Mouse (Mus musculus): Measurements from ENCODE around the gene Cmss1. TPM values are rescaled to one million over a fixed set of nuclear protein-coding genes. Genes with fewer than 3 reads are reported as not detected.

The Cmss1 gene
- polyA plus RNA-seq, 1 experiment from 2014 or later: 45.2 TPM

DNA sequence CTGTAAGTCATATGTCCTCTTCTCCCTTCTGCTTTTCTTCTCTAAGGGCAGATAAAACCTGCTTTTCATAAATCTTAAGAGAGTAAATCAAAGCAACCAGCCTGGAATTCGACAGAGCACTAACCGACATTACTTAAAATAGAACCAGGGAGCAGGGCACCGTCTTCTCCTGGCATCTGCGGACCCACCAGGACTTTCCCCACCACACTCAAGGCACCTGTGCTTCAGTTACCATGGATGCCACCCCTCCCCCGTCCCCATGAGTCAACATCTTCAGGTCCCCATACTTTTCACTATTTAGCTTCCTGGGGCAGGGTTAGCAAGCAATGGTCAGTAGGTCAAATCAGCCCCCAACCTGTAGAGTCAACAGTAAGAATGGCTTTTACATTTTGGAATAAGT lies 177.7 kb downstream of the Cmss1 start:
- no peak for ATAC-seq

GRCm38 (mm10) chr16:57427516-57428285 lies 179.0 kb downstream of the Cmss1 start:
- peak; percentile 71 for ATAC-seq
- Histone ChIP-seq H3K4me2 (replicated peaks) (no peak overlapping the region), H3K27me3 (replicated peaks) (no peaks in the 10 kb centered on the region), H3K4me1 (replicated peaks) (peaks cover 10% of the 10 kb centered on the region), H3K36me3 (no peaks in the 10 kb centered on the region), H3K27ac (peak overlapping the region; percentile 40), H3K9ac (no peak overlapping the region), H3K4me3 (replicated peaks) (no peak overlapping the region), H3K9me3 (no peaks in the 10 kb centered on the region)
- WGBS: 58% methylated on average over 7 of the region's 7 CpGs

More for the DNA sequence above, 177.7 kb downstream of the Cmss1 start:
- no peaks in the 10 kb centered on the region for H3K27me3 ChIP-seq (replicated peaks)
- 66% methylated on average over 5 of the region's 5 CpGs for WGBS
- H3K4me3 ChIP-seq (replicated peaks): no peak overlapping the region
- no peak overlapping the region for H3K9ac ChIP-seq
- H3K4me2 ChIP-seq (replicated peaks): no peak overlapping the region
- H3K36me3 ChIP-seq: no peaks in the 10 kb centered on the region
- H3K4me1 ChIP-seq (replicated peaks): peaks cover 9% of the 10 kb centered on the region; the same call in 1 of the 2 replicates
- H3K9me3 ChIP-seq: no peaks in the 10 kb centered on the region
- no peak overlapping the region for H3K27ac ChIP-seq

DNA sequence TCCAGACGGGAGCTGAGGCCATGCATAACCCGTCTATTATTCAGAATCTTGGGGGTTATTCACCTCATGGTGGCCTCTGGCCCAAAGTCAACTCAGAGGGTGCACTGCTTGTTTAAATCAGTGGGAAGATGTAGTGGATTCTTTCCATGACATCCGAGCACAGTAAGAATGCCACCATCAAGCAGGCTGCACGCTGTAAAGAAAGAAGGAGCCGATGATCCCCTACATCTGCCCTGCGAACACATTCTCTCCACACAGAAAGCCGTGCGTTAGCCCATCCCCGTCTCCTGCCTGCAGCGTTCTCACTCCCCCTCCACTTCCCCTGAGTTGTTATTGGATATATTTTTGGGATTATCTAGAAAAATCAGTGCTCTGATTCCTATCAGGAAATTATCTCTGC lies 180.0 kb downstream of the Cmss1 start:
- no peak for ATAC-seq
- no peaks in the 10 kb centered on the region for H3K9me3 ChIP-seq
- no peak overlapping the region for H3K4me2 ChIP-seq (replicated peaks)
- no peaks in the 10 kb centered on the region for H3K36me3 ChIP-seq
- peaks cover 15% of the 10 kb centered on the region for H3K4me1 ChIP-seq (replicated peaks)
- no peak overlapping the region for H3K9ac ChIP-seq
- no peaks in the 10 kb centered on the region for H3K27me3 ChIP-seq (replicated peaks)
- H3K27ac ChIP-seq: no peak overlapping the region
- H3K4me3 ChIP-seq (replicated peaks): no peak overlapping the region
- 47% methylated on average over 10 of the region's 10 CpGs for WGBS

GRCm38 (mm10) chr16:57423001-57423800 lies 183.5 kb downstream of the Cmss1 start:
- H3K4me3 ChIP-seq (replicated peaks): no peak overlapping the region
- no peak overlapping the region for H3K4me2 ChIP-seq (replicated peaks)
- no peaks in the 10 kb centered on the region for H3K9me3 ChIP-seq
- WGBS: 56% methylated on average over 6 of the region's 6 CpGs
- no peaks in the 10 kb centered on the region for H3K27me3 ChIP-seq (replicated peaks)
- H3K36me3 ChIP-seq: no peaks in the 10 kb centered on the region
- peaks cover 24% of the 10 kb centered on the region for H3K4me1 ChIP-seq (replicated peaks)
- H3K27ac ChIP-seq: no peak overlapping the region
- no peak for ATAC-seq
- no peak overlapping the region for H3K9ac ChIP-seq

DNA sequence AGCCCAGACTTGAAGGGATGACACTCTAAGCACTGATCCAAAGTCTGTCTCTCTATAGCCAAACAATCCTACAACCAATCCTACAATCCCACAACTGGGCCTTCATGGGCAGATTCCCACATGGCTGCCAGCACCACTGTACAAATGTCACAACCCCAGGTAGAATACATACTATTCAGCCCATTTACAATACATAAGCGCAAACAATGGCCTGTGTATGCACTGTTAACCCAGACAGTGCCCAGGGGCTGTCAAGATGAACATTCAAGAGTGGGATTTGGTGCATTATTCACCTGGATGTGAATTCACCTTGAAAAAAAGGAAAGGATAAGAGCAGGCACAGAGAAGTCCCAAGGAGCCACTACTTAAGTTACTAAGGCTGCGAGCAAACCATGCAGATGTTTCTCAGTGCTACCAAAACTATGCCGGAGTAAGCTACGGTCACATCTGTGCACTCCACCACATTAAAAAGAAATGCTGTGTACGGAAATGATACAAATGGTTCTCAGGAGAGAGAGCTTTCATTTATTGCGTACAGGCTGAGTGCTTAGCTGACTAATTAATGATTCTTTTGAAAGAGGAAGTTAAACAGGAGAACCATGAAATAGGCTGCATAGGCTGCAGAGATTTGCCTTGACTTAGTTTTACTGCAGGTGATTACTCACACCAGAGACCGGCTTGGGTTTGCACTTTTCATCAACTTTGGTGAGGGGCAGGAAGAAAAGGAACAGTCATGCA lies 184.8 kb downstream of the Cmss1 start:
- WGBS: 46% methylated on average over 7 of the region's 7 CpGs

GRCm38 (mm10) chr16:57420773-57421556 lies 185.7 kb downstream of the Cmss1 start:
- ATAC-seq: peak; percentile 41
- WGBS: 18% methylated on average over 8 of the region's 8 CpGs

More for the DNA sequence above, 184.8 kb downstream of the Cmss1 start:
- H3K36me3 ChIP-seq: no peaks in the 10 kb centered on the region
- H3K27me3 ChIP-seq (replicated peaks): no peaks in the 10 kb centered on the region
- H3K27ac ChIP-seq: peak overlapping the region; percentile 59
- H3K4me1 ChIP-seq (replicated peaks): peaks cover 22% of the 10 kb centered on the region
- H3K9me3 ChIP-seq: no peaks in the 10 kb centered on the region
- no peak overlapping the region for H3K4me2 ChIP-seq (replicated peaks)
- ATAC-seq: no peak
- no peak overlapping the region for H3K4me3 ChIP-seq (replicated peaks)
- no peak overlapping the region for H3K9ac ChIP-seq

DNA sequence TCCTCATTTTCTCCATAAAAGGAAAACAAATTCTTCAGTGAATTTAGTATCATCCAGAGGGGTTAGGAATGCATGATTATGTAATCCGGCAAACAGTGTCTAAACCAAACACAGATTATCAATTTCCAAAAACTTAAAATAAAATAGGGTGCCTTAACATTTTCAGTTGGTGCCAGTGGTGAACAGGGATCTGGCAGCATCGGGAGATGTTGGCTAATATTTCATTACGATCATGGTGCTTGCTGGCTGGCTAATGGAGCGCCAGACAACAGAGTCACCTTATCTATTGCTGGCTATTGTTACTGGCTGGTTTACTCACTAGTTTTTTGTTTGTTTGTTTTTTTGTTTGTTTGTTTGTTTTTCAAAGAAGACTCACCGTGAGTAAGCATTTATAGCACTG lies 186.8 kb downstream of the Cmss1 start:
- Histone ChIP-seq H3K4me3 (replicated peaks) (no peak overlapping the region), H3K4me1 (replicated peaks) (peaks cover 18% of the 10 kb centered on the region), H3K36me3 (no peaks in the 10 kb centered on the region), H3K27ac (no peak overlapping the region), H3K27me3 (replicated peaks) (no peaks in the 10 kb centered on the region), H3K9ac (no peak overlapping the region), H3K9me3 (no peaks in the 10 kb centered on the region), H3K4me2 (replicated peaks) (no peak overlapping the region)
- 77% methylated on average over 5 of the region's 5 CpGs for WGBS
- ATAC-seq: no peak

More at GRCm38 (mm10) chr16:57420773-57421556, 185.7 kb downstream of the Cmss1 start:
- Histone ChIP-seq H3K36me3 (no peaks in the 10 kb centered on the region), H3K9ac (no peak overlapping the region), H3K4me3 (replicated peaks) (no peak overlapping the region), H3K27me3 (replicated peaks) (no peaks in the 10 kb centered on the region), H3K9me3 (no peaks in the 10 kb centered on the region), H3K27ac (peak overlapping the region; percentile 59), H3K4me2 (replicated peaks) (no peak overlapping the region), H3K4me1 (replicated peaks) (peaks cover 18% of the 10 kb centered on the region)

DNA sequence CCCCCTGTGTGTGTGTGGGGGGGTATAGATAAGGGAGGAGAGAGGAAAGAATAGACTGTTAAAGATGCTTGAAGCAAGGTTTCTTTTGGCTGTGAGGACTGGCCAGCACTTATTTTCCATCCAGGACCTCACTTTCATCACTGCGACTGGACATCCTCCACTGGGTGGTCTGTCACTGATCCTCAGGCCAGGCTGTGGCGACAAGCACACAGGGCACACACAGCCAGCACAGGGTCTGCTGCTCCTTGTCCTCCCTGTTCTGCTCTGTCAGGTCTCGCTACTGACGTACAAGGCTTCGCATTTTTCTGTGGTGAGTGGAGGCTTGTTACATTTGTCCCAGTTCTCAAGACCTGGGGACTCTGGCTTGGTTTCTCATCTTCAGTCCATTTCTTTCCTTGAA lies 187.3 kb downstream of the Cmss1 start:
- Histone ChIP-seq H3K4me2 (replicated peaks) (no peak overlapping the region), H3K4me1 (replicated peaks) (peaks cover 18% of the 10 kb centered on the region), H3K9me3 (no peaks in the 10 kb centered on the region), H3K27me3 (replicated peaks) (no peaks in the 10 kb centered on the region), H3K9ac (no peak overlapping the region), H3K27ac (peak overlapping the region; percentile 48; the same call in 1 of the 2 replicates), H3K4me3 (replicated peaks) (no peak overlapping the region), H3K36me3 (no peaks in the 10 kb centered on the region)
- 59% methylated on average over 5 of the region's 5 CpGs for WGBS
- no peak for ATAC-seq

GRCm38 (mm10) chr16:57417955-57418354 lies 188.7 kb downstream of the Cmss1 start:
- 71% methylated on average over 1 of the region's 1 CpGs for WGBS
- Histone ChIP-seq H3K27ac (no peak overlapping the region), H3K27me3 (replicated peaks) (no peaks in the 10 kb centered on the region), H3K4me2 (replicated peaks) (no peak overlapping the region), H3K4me1 (replicated peaks) (peaks cover 16% of the 10 kb centered on the region), H3K4me3 (replicated peaks) (no peak overlapping the region), H3K9me3 (no peaks in the 10 kb centered on the region), H3K36me3 (no peaks in the 10 kb centered on the region), H3K9ac (no peak overlapping the region)
- ATAC-seq: no peak

DNA sequence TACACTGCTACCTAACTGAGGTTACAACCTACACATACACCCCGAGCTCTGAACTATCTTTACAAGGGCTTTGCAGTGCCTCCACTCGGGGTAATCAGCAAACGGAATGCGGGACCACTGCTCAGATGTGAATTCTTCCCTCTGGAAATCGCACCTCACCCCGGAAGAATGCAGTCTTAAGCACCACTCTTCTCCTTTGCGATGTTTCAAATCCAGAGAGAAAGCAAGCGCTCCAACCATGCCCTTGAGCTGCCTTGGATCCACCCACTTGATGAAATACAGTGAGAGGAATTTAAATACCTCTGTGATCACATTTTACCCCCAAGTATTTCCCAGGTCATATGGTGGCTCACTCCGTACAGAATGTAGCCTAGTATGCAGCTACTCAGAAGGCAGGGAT lies 189.6 kb downstream of the Cmss1 start:
- H3K9me3 ChIP-seq: no peaks in the 10 kb centered on the region
- H3K9ac ChIP-seq: no peak overlapping the region
- no peaks in the 10 kb centered on the region for H3K27me3 ChIP-seq (replicated peaks)
- H3K4me1 ChIP-seq (replicated peaks): peaks cover 12% of the 10 kb centered on the region
- no peak overlapping the region for H3K4me2 ChIP-seq (replicated peaks)
- H3K36me3 ChIP-seq: no peaks in the 10 kb centered on the region
- 66% methylated on average over 9 of the region's 9 CpGs for WGBS
- H3K4me3 ChIP-seq (replicated peaks): no peak overlapping the region
- no peak for ATAC-seq
- no peak overlapping the region for H3K27ac ChIP-seq

DNA sequence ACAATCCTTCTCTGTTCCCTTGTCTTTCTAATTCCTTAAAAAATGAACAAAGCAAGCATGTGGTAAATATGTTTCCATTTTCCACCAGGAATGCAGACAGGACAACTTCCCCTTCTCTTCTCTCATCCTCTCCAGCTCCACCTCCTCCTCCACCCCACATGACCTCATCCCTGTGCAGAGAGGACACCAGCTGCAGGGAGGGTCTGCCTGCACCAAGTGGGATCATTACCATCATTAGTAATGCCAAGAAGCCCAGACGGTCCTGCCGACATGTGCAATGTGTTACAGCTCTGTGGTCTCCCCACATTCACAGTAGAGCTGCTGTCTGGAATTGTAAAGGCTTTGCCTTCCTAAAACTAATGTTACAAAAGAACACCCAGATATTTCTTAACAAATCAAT lies 190.6 kb downstream of the Cmss1 start:
- Histone ChIP-seq H3K27me3 (replicated peaks) (no peaks in the 10 kb centered on the region), H3K36me3 (no peaks in the 10 kb centered on the region), H3K4me1 (replicated peaks) (peaks cover 3% of the 10 kb centered on the region; the same call in 1 of the 2 replicates), H3K27ac (no peak overlapping the region), H3K9ac (no peak overlapping the region), H3K9me3 (no peaks in the 10 kb centered on the region), H3K4me2 (replicated peaks) (no peak overlapping the region), H3K4me3 (replicated peaks) (no peak overlapping the region)
- ATAC-seq: peak; percentile 62; the same call in 1 of the 2 replicates
- whole genome bisulfite sequencing: 45% methylated on average over 2 of the region's 2 CpGs
